Mouse (Mus musculus) embryonic facial prominence, embryonic 12.5 days (tissue): ENCODE measurements around the gene Ube2a. TPM values are rescaled to one million over a fixed set of nuclear protein-coding genes. Genes with fewer than 3 reads are reported as not detected.
A peak's percentile ranks its signal among the peaks of the same experiment; 100 is the strongest.
"Not testable (repeated sequence)": the region's sequence is repeated elsewhere in the genome, so short reads cannot be mapped to it uniquely, and the experiment has no call there.

Source experiments
- ATAC-seq: fragments of 200-750 bp; cut with Nextera tagmentation; 2 replicates; pipeline ENCODE4 v1.8.0; 2017; ENCODE audit not compliant: insufficient number of reproducible peaks, insufficient read depth, low FRiP score, low TSS enrichment
- H3K27ac ChIP-seq: fragments of 300-500 bp; sonication (generic); 2 replicates; pipeline ENCODE4 v1.5.1; 2016; ENCODE audit warnings: mild to moderate bottlenecking
- H3K27me3 ChIP-seq: fragments of 300-500 bp; sonication (generic); 2 replicates; pipeline ENCODE4 v1.6.1; 2016; ENCODE audit warnings: mild to moderate bottlenecking, moderate library complexity
- H3K36me3 ChIP-seq: fragments of 300-500 bp; sonication (generic); 2 replicates; pipeline ENCODE4 v1.6.1; 2016; ENCODE audit warnings: mild to moderate bottlenecking
- H3K4me1 ChIP-seq: fragments of 300-500 bp; sonication (generic); 2 replicates; pipeline ENCODE4 v1.6.1; 2016
- H3K4me2 ChIP-seq: fragments of 300-500 bp; sonication (generic); replicated peaks from 2 replicates; pipeline ENCODE4 v1.6.1; 2016; ENCODE audit warnings: mild to moderate bottlenecking, moderate library complexity
- H3K4me3 ChIP-seq: fragments of 300-500 bp; sonication (generic); 2 replicates; pipeline ENCODE4 v1.5.1; 2016; ENCODE audit warnings: mild to moderate bottlenecking
- H3K9ac ChIP-seq: fragments of 300-500 bp; sonication (generic); 2 replicates; pipeline ENCODE4 v1.6.1; 2016; ENCODE audit warnings: mild to moderate bottlenecking, moderate library complexity
- H3K9me3 ChIP-seq: fragments of 300-500 bp; sonication (generic); 2 replicates; pipeline ENCODE4 v1.6.1; 2016; ENCODE audit warnings: mild to moderate bottlenecking, moderate library complexity
- WGBS: fragments of 180-500 bp; shearing (Covaris S2); methylation state at CpG from one replicate; pipeline ENCODE4 v1.1.7; 2016; 5-methylcytosine and 5-hydroxymethylcytosine counted together
- polyA plus RNA-seq: library from polyadenylated mRNA; unstranded; fragments of >200 nt; fragmentation: Nextera tagmentation; extraction: Ambion mirVana; gene quantifications from 2 replicates; pipeline ENCODE4 v1.2.1, GENCODE M21; 2016

Gene Ube2a
- polyA plus RNA-seq, 1 experiment from 2014 or later, result 118 TPM

GRCm38 (mm10) chrX:36847152-36847551, 26.5 kb upstream of the Ube2a start:
- 84% methylated on average over 1 of the region's 1 CpGs for WGBS
- Histone ChIP-seq H3K4me3 (no peak overlapping the region), H3K9me3 (no peaks in the 10 kb centered on the region), H3K27me3 (no peaks in the 10 kb centered on the region), H3K4me2 (no peak overlapping the region), H3K4me1 (no peaks in the 10 kb centered on the region), H3K9ac (no peak overlapping the region), H3K27ac (no peak overlapping the region), H3K36me3 (peaks cover 1% of the 10 kb centered on the region; the same call in 1 of the 2 replicates)
- no peak for ATAC-seq

DNA sequence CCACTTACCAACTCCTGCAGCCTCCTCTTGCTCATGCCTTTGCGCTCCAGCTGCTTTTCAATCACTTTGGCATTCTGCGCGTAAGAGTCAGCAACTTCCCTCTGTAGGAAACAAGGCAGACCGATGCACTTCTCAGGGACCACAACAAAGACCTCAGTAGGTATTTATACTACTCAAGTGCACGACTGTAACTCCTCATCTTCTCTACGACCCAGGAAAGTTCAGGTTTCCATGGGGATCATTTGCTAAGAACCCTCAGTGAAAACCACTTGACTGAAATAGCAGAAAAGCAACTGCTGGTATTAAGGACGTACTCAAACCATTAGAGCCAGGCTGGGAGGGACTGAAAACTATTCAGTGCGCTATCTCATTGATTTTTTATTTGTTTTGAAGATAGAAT, 21.1 kb upstream of the Ube2a start:
- Histone ChIP-seq H3K4me2 (no peak overlapping the region), H3K9me3 (no peaks in the 10 kb centered on the region), H3K9ac (no peak overlapping the region), H3K4me1 (no peaks in the 10 kb centered on the region), H3K27ac (no peak overlapping the region), H3K27me3 (no peaks in the 10 kb centered on the region), H3K36me3 (peaks cover 4% of the 10 kb centered on the region; the same call in 1 of the 2 replicates), H3K4me3 (no peak overlapping the region)
- no peak for ATAC-seq
- WGBS, result 91% methylated on average over 8 of the region's 8 CpGs

DNA sequence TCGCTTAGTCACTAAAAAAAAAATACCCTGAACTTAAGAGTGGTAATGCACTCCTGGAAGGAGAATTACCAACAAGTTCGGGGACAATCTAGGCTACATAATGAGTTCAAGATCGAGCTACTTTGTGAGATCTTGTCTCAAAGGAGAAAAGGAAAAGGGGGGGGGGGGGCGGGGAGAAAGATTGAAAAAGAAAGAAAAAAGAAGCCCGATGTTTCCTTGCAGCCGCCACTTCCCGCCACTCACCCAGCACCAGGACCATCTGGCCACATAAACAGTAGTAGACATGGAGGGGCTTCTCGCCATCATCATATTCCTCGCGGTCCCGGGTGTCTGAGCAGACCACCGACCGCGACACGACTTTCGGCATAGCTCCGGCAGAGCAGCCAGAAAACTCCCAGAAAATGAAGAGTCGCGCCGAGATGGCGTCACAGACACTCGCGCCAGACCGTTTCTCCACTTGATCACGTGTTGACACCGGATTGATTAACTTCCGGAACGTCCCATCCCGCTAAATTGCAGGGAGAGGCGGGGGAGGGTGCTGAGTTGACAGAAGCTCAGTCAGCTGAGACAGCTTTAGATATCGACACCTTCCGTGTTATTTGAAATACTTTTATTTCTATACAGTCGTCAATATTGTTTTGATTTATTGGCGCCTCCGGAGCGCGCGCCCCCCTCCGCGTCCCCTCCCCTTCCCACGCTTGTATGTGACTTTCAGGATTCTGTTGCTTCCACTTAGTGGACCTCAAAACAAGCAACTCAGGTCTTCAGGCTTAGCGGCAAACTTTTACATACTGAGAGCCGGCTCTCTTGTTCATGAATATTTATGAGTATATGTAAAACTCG, 9.7 kb upstream of the Ube2a start:
- peak; percentile 52 for ATAC-seq
- WGBS, result 23% methylated on average over 43 of the region's 44 CpGs
- H3K4me3 ChIP-seq, result peak overlapping the region; percentile 43
- peak overlapping the region; percentile 44; the same call in 1 of the 2 replicates for H3K9ac ChIP-seq
- H3K36me3 ChIP-seq, result no peaks in the 10 kb centered on the region
- H3K4me2 ChIP-seq, result peak overlapping the region; percentile 51
- H3K27ac ChIP-seq, result no peak overlapping the region
- H3K4me1 ChIP-seq, result no peaks in the 10 kb centered on the region
- H3K9me3 ChIP-seq, result no peaks in the 10 kb centered on the region
- H3K27me3 ChIP-seq, result no peaks in the 10 kb centered on the region

DNA sequence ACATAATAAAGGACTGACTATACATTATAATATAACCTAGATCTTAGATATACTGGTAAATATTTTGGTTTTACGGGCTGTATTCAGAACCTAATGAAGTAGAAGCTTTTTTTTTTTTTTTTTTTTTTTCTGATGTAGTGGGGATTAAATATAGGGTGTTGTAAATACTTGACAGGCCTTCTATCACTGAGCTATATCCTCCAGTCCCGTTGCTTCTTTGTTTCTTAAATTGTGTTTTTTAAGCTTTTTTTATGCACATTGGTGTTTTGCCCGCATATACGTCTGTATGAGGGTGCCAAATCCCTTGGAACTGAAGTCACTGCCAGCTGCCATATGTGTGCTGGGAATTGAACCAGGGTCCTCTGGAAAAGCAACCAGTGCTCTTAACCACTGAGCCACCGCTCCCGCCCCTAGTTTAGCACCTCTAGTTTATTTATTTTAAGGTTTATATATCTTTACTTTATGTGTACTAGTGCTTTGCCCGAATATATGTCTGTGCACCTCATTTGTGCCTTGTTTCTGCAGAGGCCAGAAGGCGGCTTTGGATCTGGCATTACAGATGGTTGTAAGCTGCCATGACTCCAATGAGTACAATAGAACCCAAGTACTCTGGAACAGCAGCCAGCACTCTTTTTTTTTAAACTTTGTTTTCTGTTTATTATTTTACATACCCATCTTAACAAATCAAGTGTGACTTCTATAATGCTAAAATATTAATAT, 8.9 kb upstream of the Ube2a start:
- ATAC-seq, result no peak
- Histone ChIP-seq H3K9ac (no peak overlapping the region), H3K27me3 (no peaks in the 10 kb centered on the region), H3K9me3 (no peaks in the 10 kb centered on the region), H3K4me1 (no peaks in the 10 kb centered on the region), H3K4me3 (peak overlapping the region; percentile 43), H3K4me2 (peak overlapping the region; percentile 22; the same call in 1 of the 2 replicates), H3K36me3 (no peaks in the 10 kb centered on the region), H3K27ac (no peak overlapping the region)
- 57% methylated on average over 8 of the region's 8 CpGs for WGBS

DNA sequence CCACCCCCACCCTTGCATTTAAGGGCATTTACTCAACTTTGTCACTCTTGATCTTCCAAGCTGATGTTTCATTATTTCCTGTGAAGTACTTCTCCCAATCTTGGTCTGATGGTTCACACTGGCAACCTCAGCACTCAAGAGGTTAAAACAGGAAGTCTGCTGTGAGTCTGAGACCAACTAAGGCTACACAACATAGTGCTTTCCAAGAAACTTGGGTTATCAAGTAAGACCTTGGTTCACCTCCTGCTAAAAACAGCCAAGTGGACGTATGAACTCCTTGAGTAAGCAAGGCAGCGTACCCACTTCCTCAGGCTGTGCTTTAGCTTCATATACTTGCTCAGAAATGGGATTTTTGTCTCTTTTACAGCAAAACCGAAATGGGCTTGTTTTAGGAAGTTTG, 3.3 kb upstream of the Ube2a start:
- no peak overlapping the region for H3K4me3 ChIP-seq
- no peak overlapping the region for H3K4me2 ChIP-seq
- H3K36me3 ChIP-seq, result no peaks in the 10 kb centered on the region
- 78% methylated on average over 3 of the region's 3 CpGs for WGBS
- no peak for ATAC-seq
- no peaks in the 10 kb centered on the region for H3K9me3 ChIP-seq
- H3K9ac ChIP-seq, result no peak overlapping the region
- no peaks in the 10 kb centered on the region for H3K27me3 ChIP-seq
- H3K4me1 ChIP-seq, result no peaks in the 10 kb centered on the region
- H3K27ac ChIP-seq, result no peak overlapping the region

DNA sequence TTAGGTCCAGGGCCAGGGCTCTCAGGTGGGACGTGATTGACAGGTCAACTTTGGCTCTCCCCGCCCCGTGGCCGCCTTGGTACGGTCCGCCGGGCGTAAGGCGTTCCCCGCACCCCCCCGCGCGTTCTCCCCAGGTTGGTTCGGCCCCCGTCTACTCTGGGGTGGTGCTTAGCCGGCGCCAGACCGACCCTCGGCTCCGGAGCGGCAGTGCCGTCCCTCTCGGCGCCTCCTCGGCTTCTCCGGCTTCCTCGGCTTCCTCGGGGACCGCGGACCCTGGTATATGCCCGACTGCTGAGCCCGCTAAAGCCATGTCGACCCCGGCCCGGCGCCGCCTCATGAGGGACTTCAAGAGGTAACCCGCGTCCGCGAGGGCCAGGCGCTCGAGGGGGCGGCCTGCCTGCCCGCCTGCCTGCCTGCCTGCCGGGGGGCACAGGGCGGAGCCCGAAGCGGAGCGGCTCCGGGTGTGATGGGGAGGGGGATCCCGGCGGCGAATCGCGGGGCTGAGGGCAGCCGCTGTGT, 537 bp downstream of the Ube2a start:
- Histone ChIP-seq H3K4me3 (peak overlapping the region; percentile 64), H3K27ac (peak overlapping the region; percentile 80), H3K9me3 (no peaks in the 10 kb centered on the region), H3K4me1 (no peaks in the 10 kb centered on the region), H3K4me2 (peak overlapping the region; percentile 54), H3K27me3 (no peaks in the 10 kb centered on the region), H3K36me3 (no peaks in the 10 kb centered on the region), H3K9ac (peak overlapping the region; percentile 75)
- ATAC-seq, result peak; percentile 93
- WGBS, result 17% methylated on average over 57 of the region's 57 CpGs

DNA sequence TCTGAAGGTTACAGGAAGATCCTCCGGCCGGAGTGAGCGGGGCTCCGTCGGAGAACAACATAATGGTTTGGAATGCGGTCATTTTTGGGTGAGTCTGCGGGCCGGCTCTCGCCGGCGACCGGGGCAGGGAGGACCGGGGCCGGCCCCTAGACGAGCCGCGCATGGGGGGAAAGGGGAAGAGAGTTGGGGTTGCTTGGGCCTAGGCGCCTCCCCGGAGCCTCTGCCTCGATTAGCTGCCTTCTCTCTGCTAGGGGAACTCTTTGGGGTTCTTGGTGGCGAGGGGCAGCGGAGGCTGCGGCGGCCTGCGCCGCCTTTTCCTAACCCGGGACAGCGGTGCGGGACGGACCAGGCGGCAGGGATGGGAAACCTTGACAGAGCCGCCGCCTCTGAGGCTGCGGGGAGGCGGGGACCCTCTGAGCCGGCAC, 1.0 kb downstream of the Ube2a start:
- Histone ChIP-seq H3K36me3 (no peaks in the 10 kb centered on the region), H3K4me3 (peak overlapping the region; percentile 64), H3K4me2 (peak overlapping the region; percentile 54), H3K9ac (peak overlapping the region; percentile 75), H3K9me3 (no peaks in the 10 kb centered on the region), H3K4me1 (no peaks in the 10 kb centered on the region), H3K27ac (peak overlapping the region; percentile 80), H3K27me3 (no peaks in the 10 kb centered on the region)
- peak; percentile 31; the same call in 1 of the 2 replicates for ATAC-seq
- WGBS, result 16% methylated on average over 36 of the region's 36 CpGs

GRCm38 (mm10) chrX:36884719-36885118, 11.0 kb downstream of the Ube2a start:
- Histone ChIP-seq H3K27me3 (no peaks in the 10 kb centered on the region), H3K4me1 (no peaks in the 10 kb centered on the region), H3K9me3 (no peaks in the 10 kb centered on the region), H3K4me3 (no peak overlapping the region), H3K4me2 (no peak overlapping the region), H3K36me3 (peaks cover 4% of the 10 kb centered on the region), H3K9ac (no peak overlapping the region), H3K27ac (no peak overlapping the region)
- ATAC-seq, result no peak
- WGBS, result 88% methylated on average over 1 of the region's 1 CpGs

- H3K4me2 ChIP-seq, H3K27ac ChIP-seq, H3K27me3 ChIP-seq, H3K4me1 ChIP-seq, H3K9ac ChIP-seq, H3K4me3 ChIP-seq, H3K36me3 ChIP-seq, H3K9me3 ChIP-seq, ATAC-seq: not testable (repeated sequence)
- 41% methylated on average over 1 of the region's 1 CpGs for WGBS
Measured at GRCm38 (mm10) chrX:36898931-36899330, 25.2 kb downstream of the Ube2a start.

- H3K9ac ChIP-seq, result no peak overlapping the region
- H3K4me1 ChIP-seq, result no peaks in the 10 kb centered on the region; the same call in 1 of the 2 replicates
- no peaks in the 10 kb centered on the region for H3K9me3 ChIP-seq
- H3K27me3 ChIP-seq, result no peaks in the 10 kb centered on the region
- H3K4me2 ChIP-seq, result peak overlapping the region; percentile 61
- no peaks in the 10 kb centered on the region for H3K36me3 ChIP-seq
- no peak for ATAC-seq
- 40% methylated on average over 3 of the region's 3 CpGs for WGBS
- peak overlapping the region; percentile 56 for H3K4me3 ChIP-seq
- no peak overlapping the region for H3K27ac ChIP-seq
Measured at GRCm38 (mm10) chrX:36901655-36902054, 28.0 kb downstream of the Ube2a start.

DNA sequence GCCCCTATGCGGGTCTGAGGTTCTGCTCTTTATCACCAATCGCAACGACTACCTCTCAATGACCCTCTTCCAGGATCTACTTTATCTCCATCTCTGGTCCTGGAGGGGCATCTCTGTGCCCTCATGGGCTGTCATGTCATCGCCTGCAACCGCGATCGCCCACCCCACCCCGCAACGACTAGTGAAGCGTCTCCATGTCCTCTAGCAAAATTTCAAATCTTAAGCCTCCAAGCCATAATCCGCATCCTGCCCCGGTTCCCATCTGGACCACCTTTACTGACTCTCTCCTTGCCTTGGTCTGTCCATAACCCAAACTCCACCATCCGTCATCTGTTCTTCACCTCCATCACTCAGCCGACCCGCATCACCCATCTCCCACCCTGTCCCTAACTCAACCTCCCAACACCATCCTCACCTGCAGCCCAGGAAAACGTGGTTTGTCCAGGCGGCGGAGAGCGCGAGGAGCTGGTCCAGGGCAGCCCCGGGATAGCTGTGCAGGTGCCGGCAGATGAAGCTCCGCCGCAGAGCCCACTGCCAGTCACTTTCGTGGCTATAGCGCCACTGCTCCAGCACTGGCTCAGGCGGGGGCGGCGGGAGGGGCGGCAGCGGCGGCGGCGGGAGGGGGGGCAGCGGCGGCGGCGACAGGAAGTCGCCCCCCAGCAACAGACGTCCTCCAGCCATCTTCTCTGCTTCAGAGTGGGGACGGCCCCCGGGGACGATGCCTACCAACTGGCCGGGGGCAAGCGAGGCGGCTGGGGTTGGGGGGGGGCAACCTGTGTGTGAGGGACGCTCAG, 28.8 kb downstream of the Ube2a start, which contains the start of gene Nkrf:
Nkrf (minus strand) TSS at position 579 of the 794 bp plus-strand sequence.
- peak within 1 kb of the TSS; percentile 63 for H3K9ac ChIP-seq
- H3K9me3 ChIP-seq, result no peaks in the 10 kb centered on the region
- no peaks in the 10 kb centered on the region for H3K27me3 ChIP-seq
- no peaks in the 10 kb centered on the region for H3K36me3 ChIP-seq
- H3K4me1 ChIP-seq, result no peaks in the 10 kb centered on the region; the same call in 1 of the 2 replicates
- whole genome bisulfite sequencing, result 18% methylated on average over 46 of the region's 47 CpGs
- peak within 1 kb of the TSS; percentile 61 for H3K4me2 ChIP-seq
- H3K4me3 ChIP-seq, result peak within 1 kb of the TSS; percentile 56
- ATAC-seq, result 0 out of 2 replicates have a peak, but pooled peaks have one; percentile 60
- H3K27ac ChIP-seq, result peak within 1 kb of the TSS; percentile 57; the same call in 1 of the 2 replicates
